Mouse (Mus musculus): Measurements from ENCODE around the gene Olfr1394. TPM values are rescaled to one million over a fixed set of nuclear protein-coding genes. Genes with fewer than 3 reads are reported as not detected.
A peak's percentile ranks its signal among the peaks of the same experiment; 100 is the strongest.
"Not testable (repeated sequence)": the region's sequence is repeated elsewhere in the genome, so short reads cannot be mapped to it uniquely, and the experiment has no call there.

Gene Olfr1394
- polyA plus RNA-seq, 1 experiment from 2014 or later = 0.05 TPM

DNA sequence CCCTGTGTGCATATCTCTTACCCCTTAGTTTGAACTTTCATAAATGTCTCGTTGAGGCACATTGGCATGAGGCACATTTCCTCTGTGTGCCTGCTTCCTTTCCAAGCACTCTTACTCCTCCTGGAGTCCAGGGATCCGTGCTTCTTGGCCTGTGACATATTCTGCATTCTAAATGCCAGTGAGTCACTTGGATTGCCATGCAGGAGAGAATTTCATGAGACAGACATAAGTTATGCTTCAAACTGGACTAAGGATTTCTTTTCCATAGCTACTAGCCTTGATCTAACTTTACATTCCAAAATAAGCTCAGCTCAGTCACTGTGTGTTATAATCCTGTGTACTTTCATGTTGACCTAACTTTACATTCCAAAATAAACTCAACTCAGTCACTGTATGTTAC is 36.9 kb downstream of the Olfr1394 start:
- Histone ChIP-seq H3K4me3 (replicated peaks) (no peak overlapping the region), H3K36me3 (no peaks in the 10 kb centered on the region), H3K27me3 (no peaks in the 10 kb centered on the region; the same call in 1 of the 2 replicates), H3K27ac (replicated peaks) (no peak overlapping the region), H3K4me2 (replicated peaks) (no peak overlapping the region), H3K9me3 (replicated peaks) (no peaks in the 10 kb centered on the region), H3K9ac (no peak overlapping the region), H3K4me1 (no peaks in the 10 kb centered on the region)
- 51% methylated on average over 2 of the region's 2 CpGs for WGBS
- ATAC-seq (ENCODE audit: insufficient number of reproducible peaks, low FRiP score, low TSS enrichment, low read depth) = no peak

DNA sequence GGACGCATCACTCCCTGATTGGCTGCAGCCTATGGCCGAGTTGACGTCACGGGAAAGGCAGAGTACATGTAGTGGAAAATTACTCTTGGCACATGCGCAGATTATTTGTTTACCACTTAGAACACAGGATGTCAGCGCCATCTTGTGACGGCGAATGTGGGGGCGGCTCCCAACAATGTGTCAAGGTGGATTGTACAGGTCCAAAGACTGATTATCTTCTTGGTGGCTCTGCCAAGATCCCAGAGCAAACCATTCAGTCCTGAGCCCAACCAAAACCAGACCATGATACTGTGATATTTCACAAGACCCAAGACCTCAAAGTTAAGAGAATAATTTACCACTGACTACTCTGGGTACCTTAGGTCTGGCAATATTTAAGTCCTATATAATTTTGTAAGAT is 40.6 kb downstream of the Olfr1394 start:
- not testable (repeated sequence) for H3K27me3 ChIP-seq; H3K4me1 ChIP-seq; H3K36me3 ChIP-seq; ATAC-seq (ENCODE audit: insufficient number of reproducible peaks, low FRiP score, low TSS enrichment, low read depth); H3K9me3 ChIP-seq (replicated peaks); H3K4me2 ChIP-seq (replicated peaks); H3K4me3 ChIP-seq (replicated peaks); H3K9ac ChIP-seq; H3K27ac ChIP-seq (replicated peaks)
- WGBS = 91% methylated on average over 9 of the region's 9 CpGs

DNA sequence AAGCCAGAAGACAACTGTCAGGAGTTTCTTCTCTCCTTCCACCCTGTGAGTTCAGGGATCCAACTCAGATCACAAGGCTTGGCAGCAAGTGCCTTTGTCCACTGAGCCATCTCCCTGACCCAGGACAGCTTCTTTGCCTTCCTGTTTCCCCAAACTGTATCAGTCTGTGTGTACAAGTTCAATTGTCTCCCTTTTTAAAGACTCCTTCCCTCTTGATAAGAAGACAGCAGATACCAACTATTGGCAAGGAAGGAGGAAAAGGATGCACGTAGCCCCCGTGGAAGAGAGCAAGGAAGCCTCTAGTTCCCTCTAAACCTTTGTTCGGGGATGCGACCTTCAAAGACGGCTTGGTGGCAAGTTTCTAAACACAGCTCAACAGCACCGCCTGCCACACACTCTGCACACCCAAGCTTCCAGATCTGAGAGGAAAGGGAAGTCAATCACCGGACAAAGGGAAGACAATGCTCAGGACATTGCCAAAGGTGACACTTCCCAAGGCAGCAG is 41.7 kb downstream of the Olfr1394 start:
- H3K27ac ChIP-seq (replicated peaks) = no peak overlapping the region
- WGBS = 89% methylated on average over 7 of the region's 7 CpGs
- no peak overlapping the region for H3K9ac ChIP-seq
- ATAC-seq (ENCODE audit: insufficient number of reproducible peaks, low FRiP score, low TSS enrichment, low read depth) = no peak
- no peaks in the 10 kb centered on the region for H3K36me3 ChIP-seq
- no peak overlapping the region for H3K4me3 ChIP-seq (replicated peaks)
- no peak overlapping the region for H3K4me2 ChIP-seq (replicated peaks)
- H3K27me3 ChIP-seq = no peaks in the 10 kb centered on the region
- no peaks in the 10 kb centered on the region for H3K9me3 ChIP-seq (replicated peaks)
- H3K4me1 ChIP-seq = no peaks in the 10 kb centered on the region

DNA sequence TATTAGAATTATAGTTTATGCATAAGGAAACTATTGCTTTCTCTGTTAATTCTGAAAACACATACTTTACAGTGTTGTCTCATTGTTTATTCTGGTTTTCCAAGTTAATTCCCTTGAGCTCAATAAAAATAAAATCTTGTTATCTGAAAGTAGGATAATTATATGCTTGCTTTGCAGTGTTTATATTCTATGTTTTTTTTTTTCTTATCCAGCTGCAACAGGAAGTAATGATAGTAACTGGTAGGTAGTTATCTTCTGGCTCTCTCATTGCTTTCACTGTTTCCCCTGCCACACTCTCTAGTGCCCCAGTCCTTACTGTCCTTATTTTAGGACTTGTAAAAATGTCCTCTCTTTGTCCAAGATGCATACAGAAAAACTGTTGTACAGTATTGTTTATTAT is 46.5 kb downstream of the Olfr1394 start:
- H3K4me2 ChIP-seq (replicated peaks) = no peak overlapping the region
- no peak overlapping the region for H3K27ac ChIP-seq (replicated peaks)
- no peaks in the 10 kb centered on the region for H3K9me3 ChIP-seq (replicated peaks)
- no peak for ATAC-seq (ENCODE audit: insufficient number of reproducible peaks, low FRiP score, low TSS enrichment, low read depth)
- peaks cover 9% of the 10 kb centered on the region for H3K4me1 ChIP-seq
- H3K9ac ChIP-seq = no peak overlapping the region
- no peaks in the 10 kb centered on the region for H3K36me3 ChIP-seq
- H3K27me3 ChIP-seq = no peaks in the 10 kb centered on the region
- H3K4me3 ChIP-seq (replicated peaks) = no peak overlapping the region

DNA sequence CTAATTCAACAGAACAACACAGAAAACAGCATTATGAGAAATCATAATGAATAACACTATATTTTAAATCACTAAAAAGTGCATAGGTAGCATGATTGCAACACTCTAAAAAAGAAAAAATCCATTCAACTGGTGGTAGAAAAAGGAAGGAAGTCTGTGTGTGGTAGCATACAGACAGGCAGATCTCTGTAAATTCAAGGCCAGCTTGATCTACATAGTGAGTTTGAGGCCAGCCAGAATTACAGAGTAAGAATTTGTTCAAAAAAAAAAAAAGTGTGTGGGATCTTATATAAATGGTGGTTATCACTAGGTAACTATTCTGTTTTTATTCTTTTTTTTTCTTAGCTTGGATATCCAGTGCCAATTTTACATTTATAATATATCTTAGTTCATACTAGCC is 47.0 kb downstream of the Olfr1394 start:
- Histone ChIP-seq H3K9me3 (replicated peaks) (no peaks in the 10 kb centered on the region), H3K27me3 (no peaks in the 10 kb centered on the region), H3K4me1 (peaks cover 9% of the 10 kb centered on the region), H3K27ac (replicated peaks) (no peak overlapping the region), H3K36me3 (peaks cover under 1% of the 10 kb centered on the region; the same call in 1 of the 2 replicates), H3K9ac (no peak overlapping the region), H3K4me2 (replicated peaks) (no peak overlapping the region), H3K4me3 (replicated peaks) (no peak overlapping the region)
- no peak for ATAC-seq (ENCODE audit: insufficient number of reproducible peaks, low FRiP score, low TSS enrichment, low read depth)

DNA sequence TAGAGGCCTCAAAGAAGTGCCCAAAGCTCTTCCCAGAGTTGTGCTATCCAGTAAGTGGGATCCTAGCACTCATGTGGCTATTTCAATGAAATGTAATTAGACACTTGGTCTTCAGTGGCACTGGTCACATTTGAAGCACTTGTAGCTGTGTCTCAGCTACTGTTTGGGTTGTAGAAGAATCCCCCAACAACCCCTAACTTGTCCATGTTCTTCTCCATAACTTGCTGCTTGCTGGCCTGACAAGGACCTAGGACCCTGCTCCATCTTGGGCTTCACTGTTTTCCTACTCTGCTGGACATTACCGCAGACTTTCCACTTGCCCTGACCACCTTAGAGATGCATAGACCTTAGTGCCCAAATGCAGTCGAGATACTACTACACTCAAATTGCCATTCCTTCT is 47.9 kb downstream of the Olfr1394 start:
- Histone ChIP-seq H3K9me3 (replicated peaks) (no peaks in the 10 kb centered on the region), H3K4me3 (replicated peaks) (peak overlapping the region; percentile 88), H3K36me3 (peaks cover 7% of the 10 kb centered on the region; the same call in 1 of the 2 replicates), H3K27ac (replicated peaks) (peak overlapping the region; percentile 99; the same call in 1 of the 2 replicates), H3K27me3 (no peaks in the 10 kb centered on the region), H3K9ac (peak overlapping the region; percentile 99; the same call in 1 of the 2 replicates), H3K4me2 (replicated peaks) (peak overlapping the region; percentile 67), H3K4me1 (peaks cover 9% of the 10 kb centered on the region)
- 60% methylated on average over 2 of the region's 2 CpGs for WGBS
- ATAC-seq (ENCODE audit: insufficient number of reproducible peaks, low FRiP score, low TSS enrichment, low read depth) = no peak

DNA sequence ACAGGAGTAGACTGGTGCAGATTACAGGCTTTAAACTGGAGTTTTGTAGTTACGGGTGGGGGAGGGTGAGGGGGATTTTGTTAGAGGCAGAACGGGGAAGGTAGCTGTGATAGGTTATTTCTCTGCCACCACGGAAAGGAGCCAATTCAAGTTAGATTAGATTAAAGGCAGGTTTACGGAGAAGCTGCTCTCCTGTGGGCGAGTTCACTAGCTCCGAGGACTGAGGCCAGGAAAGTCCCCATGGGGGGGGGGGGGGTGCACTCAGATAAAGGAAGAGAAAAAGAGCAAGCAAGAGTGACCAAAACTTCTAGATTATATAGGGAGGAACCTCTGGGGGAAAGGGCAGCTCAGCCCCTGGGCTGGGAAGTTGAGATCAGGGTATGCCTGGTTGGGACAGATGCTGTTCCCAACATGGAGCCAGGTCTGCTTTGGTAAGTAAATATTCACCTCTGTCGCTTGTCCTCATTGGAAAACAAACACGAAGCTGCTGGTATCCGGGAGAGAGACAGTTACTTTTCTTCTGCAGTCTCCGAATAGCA is 48.4 kb downstream of the Olfr1394 start:
- peak overlapping the region; percentile 67 for H3K4me2 ChIP-seq (replicated peaks)
- H3K27me3 ChIP-seq = no peaks in the 10 kb centered on the region
- H3K4me1 ChIP-seq = peaks cover 9% of the 10 kb centered on the region
- peak overlapping the region; percentile 99 for H3K9ac ChIP-seq
- 2% methylated on average over 10 of the region's 10 CpGs for WGBS
- peaks cover 7% of the 10 kb centered on the region; the same call in 1 of the 2 replicates for H3K36me3 ChIP-seq
- ATAC-seq (ENCODE audit: insufficient number of reproducible peaks, low FRiP score, low TSS enrichment, low read depth) = no peak
- H3K27ac ChIP-seq (replicated peaks) = peak overlapping the region; percentile 99
- peak overlapping the region; percentile 88 for H3K4me3 ChIP-seq (replicated peaks)
- no peaks in the 10 kb centered on the region for H3K9me3 ChIP-seq (replicated peaks)

DNA sequence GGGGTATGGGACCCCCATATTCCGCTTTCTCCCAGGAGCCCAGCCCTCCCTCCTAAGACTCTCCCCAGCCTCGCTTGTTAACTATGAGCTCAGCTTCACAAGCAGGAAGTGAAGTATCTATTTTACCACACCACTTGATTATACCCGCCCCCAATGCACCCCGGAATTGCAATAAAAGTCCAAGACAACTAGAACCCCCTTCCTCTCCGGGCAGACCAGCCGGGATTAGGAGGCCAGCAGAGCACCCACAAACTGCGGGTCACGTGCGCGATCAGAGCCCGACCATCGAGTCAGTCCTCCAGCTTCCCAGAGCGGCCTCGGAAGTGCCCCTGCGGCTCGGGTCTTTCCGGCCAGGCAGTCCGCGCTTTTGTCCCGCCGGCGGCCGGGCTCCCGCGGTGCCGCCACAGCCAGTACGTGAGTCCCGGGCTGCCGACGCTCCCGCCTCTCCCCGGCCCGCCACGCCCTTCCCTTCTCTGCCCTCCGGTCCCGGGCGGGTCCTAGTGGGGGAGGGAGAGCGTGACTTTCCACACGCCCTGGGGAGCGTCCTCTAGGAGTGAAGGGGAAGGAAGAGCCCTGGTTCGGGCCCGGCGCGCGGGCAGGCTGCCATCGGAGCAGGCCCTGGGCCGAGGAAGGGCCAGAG is 49.1 kb downstream of the Olfr1394 start, which contains the start of gene Zfp62:
TSS of gene Zfp62 (plus strand) at position 164 of the 640 bp plus-strand sequence.
- H3K27me3 ChIP-seq = no peaks in the 10 kb centered on the region
- H3K4me1 ChIP-seq = peaks cover 9% of the 10 kb centered on the region
- H3K9ac ChIP-seq = peak within 1 kb of the TSS; percentile 99
- no peaks in the 10 kb centered on the region for H3K9me3 ChIP-seq (replicated peaks)
- ATAC-seq (ENCODE audit: insufficient number of reproducible peaks, low FRiP score, low TSS enrichment, low read depth) = peak; percentile 93
- 0% methylated on average over 47 of the region's 47 CpGs for WGBS
- H3K27ac ChIP-seq (replicated peaks) = peak within 1 kb of the TSS; percentile 99
- H3K4me3 ChIP-seq (replicated peaks) = peak within 1 kb of the TSS; percentile 88
- peak within 1 kb of the TSS; percentile 67 for H3K4me2 ChIP-seq (replicated peaks)
- peaks cover 7% of the 10 kb centered on the region; the same call in 1 of the 2 replicates for H3K36me3 ChIP-seq

DNA sequence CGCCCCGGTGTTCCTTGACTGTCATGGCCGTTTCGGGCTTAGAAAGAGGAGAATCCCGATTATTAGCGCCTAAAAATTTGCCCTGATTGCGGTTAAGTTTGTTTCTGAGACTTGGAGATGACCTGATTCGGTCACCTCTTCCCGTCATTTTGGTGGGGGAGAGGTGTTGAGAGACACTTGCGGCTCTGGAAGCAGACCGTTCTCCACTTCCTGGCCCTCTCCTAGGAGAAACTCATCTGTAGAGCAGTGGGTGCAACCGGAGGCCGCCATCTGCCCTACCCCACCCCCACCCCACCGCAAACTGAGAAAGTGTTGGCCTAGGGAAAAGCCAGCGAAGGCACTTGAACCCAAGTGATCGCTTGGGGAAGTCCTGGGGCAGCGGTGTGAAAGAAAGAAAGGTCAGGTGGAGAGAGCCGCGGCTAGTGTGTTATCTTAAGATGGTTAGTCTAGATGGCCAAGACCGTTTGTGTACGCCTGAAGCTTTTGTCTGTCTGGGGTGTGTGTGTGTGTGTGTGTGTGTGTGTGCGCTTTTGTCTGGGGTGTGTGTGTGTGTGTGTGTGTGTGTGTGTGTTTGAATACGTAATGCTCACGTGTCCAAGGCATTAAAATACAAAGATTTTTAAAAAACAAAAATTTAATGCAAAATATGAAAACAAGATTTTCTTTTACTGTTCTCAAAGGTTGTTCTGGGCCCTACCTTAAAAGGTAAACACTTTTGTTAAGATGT is 49.8 kb downstream of the Olfr1394 start:
- H3K27ac ChIP-seq (replicated peaks) = peak overlapping the region; percentile 99

DNA sequence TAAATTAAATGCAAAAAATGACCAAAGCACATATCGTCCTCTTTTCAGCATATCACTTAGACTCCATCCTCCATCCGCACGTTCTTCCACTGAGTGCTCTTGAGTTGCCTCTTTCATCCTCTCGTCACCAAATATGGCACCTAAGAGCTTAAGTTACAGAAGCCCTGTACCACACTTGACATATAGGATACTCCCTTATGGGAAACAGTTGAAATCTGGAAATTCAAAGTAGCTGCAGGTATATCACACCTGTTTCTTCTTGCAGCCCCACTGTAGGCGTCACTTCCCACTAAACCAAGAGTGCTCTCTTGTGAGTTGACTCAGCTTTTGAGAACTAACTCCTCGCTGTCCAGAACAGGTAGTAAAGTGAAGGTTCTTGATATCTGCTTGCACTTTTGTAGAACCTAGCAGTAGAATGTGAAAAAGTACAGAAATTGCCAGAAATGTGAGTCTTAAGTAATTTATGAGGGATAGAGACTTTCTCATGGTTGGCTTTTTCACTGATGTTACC is 51.0 kb downstream of the Olfr1394 start:
- 0 out of 2 replicates have a peak overlapping the region, but pooled peaks have one; percentile 67 for H3K4me2 ChIP-seq (replicated peaks)
- no peaks in the 10 kb centered on the region for H3K9me3 ChIP-seq (replicated peaks)
- peaks cover 7% of the 10 kb centered on the region; the same call in 1 of the 2 replicates for H3K36me3 ChIP-seq
- H3K4me1 ChIP-seq = peaks cover 9% of the 10 kb centered on the region
- no peak for ATAC-seq (ENCODE audit: insufficient number of reproducible peaks, low FRiP score, low TSS enrichment, low read depth)
- H3K9ac ChIP-seq = no peak overlapping the region
- no peaks in the 10 kb centered on the region for H3K27me3 ChIP-seq
- H3K27ac ChIP-seq (replicated peaks) = no peak overlapping the region
- 73% methylated on average over 6 of the region's 6 CpGs for WGBS
- H3K4me3 ChIP-seq (replicated peaks) = no peak overlapping the region

More for the DNA sequence above, 49.8 kb downstream of the Olfr1394 start:
- no peaks in the 10 kb centered on the region for H3K9me3 ChIP-seq (replicated peaks)
- ATAC-seq (ENCODE audit: insufficient number of reproducible peaks, low FRiP score, low TSS enrichment, low read depth) = peak; percentile 77; the same call in 1 of the 2 replicates
- H3K4me2 ChIP-seq (replicated peaks) = peak overlapping the region; percentile 67
- no peaks in the 10 kb centered on the region for H3K27me3 ChIP-seq
- peak overlapping the region; percentile 99 for H3K9ac ChIP-seq
- WGBS = 0% methylated on average over 24 of the region's 24 CpGs
- peak overlapping the region; percentile 88 for H3K4me3 ChIP-seq (replicated peaks)
- H3K36me3 ChIP-seq = peaks cover 7% of the 10 kb centered on the region; the same call in 1 of the 2 replicates
- H3K4me1 ChIP-seq = peaks cover 9% of the 10 kb centered on the region

DNA sequence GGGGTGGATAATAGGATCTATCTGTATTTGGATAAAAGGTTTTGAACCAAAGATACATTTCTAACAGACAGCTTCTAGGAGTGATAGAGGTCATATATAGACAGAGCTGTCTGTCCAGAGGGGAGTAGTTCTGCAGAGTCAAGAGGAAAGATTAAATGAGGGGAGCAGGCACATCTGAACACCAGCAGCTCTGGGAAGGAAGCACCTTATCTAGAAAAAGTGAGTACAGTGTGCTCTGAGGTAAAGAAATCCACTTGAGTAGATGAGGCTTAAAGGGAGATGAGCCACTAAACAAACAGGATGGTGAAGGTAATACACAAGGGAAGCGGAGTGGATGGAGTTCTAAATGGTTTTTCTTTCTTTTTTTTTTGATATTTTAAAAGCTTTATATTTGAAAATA is 53.3 kb downstream of the Olfr1394 start:
- no peak overlapping the region for H3K4me3 ChIP-seq (replicated peaks)
- no peak overlapping the region for H3K27ac ChIP-seq (replicated peaks)
- H3K4me1 ChIP-seq = peaks cover 5% of the 10 kb centered on the region; the same call in 1 of the 2 replicates
- no peak overlapping the region for H3K9ac ChIP-seq
- no peaks in the 10 kb centered on the region for H3K27me3 ChIP-seq
- WGBS = 97% methylated on average over 1 of the region's 1 CpGs
- no peak overlapping the region for H3K4me2 ChIP-seq (replicated peaks)
- H3K9me3 ChIP-seq (replicated peaks) = no peaks in the 10 kb centered on the region
- ATAC-seq (ENCODE audit: insufficient number of reproducible peaks, low FRiP score, low TSS enrichment, low read depth) = no peak
- H3K36me3 ChIP-seq = peaks cover 7% of the 10 kb centered on the region; the same call in 1 of the 2 replicates

Data from embryonic facial prominence, embryonic 15.5 days (tissue).